Mouse (Mus musculus) midbrain, embryonic 14.5 days (tissue): ENCODE data around the gene Zdhhc6. TPM values are rescaled to one million over a fixed set of nuclear protein-coding genes. Genes with fewer than 3 reads are reported as not detected.

Source experiments
- ATAC-seq: fragments of 200-750 bp; cut with Nextera tagmentation; 2 replicates; pipeline ENCODE4 v1.8.0; 2017; ENCODE audit warnings: moderate number of reproducible peaks, moderate library complexity; ENCODE audit not compliant: low FRiP score, low TSS enrichment
- DNase-seq: peaks from one replicate; pipeline ENCODE4 v3.0.0-alpha.2; 2015
- H3K27ac ChIP-seq: fragments of 300-500 bp; sonication (generic); replicated peaks from 2 replicates; pipeline ENCODE4 v1.5.1; 2014; ENCODE audit warnings: mild to moderate bottlenecking, low read depth, low read length, moderate library complexity
- H3K27me3 ChIP-seq: fragments of 300-500 bp; sonication (generic); 2 replicates; pipeline ENCODE4 v1.6.1; 2014; ENCODE audit warnings: low read length, control low read depth, mixed read lengths; ENCODE audit not compliant: control insufficient read depth, insufficient read depth
- H3K36me3 ChIP-seq: fragments of 300-500 bp; sonication (generic); 2 replicates; pipeline ENCODE4 v1.6.1; 2014; ENCODE audit warnings: low read length, control low read depth; ENCODE audit not compliant: control insufficient read depth, insufficient read depth
- H3K4me1 ChIP-seq: fragments of 300-500 bp; sonication (generic); 2 replicates; pipeline ENCODE4 v1.6.1; 2014; ENCODE audit warnings: mild to moderate bottlenecking, antibody characterized with exemption, low read length, control low read depth; ENCODE audit not compliant: control insufficient read depth, insufficient read depth
- H3K4me2 ChIP-seq: fragments of 300-500 bp; sonication (generic); 2 replicates; pipeline ENCODE4 v1.6.1; 2014; ENCODE audit warnings: mild to moderate bottlenecking, low read length, moderate library complexity
- H3K4me3 ChIP-seq: fragments of 300-500 bp; sonication (generic); replicated peaks from 2 replicates; pipeline ENCODE4 v1.5.1; 2014; ENCODE audit warnings: low read depth, low read length
- H3K9ac ChIP-seq: fragments of 300-500 bp; sonication (generic); replicated peaks from 2 replicates; pipeline ENCODE4 v1.6.1; 2014; ENCODE audit warnings: mild to moderate bottlenecking, low read length, moderate library complexity
- H3K9me3 ChIP-seq: fragments of 300-500 bp; sonication (generic); 2 replicates; pipeline ENCODE4 v1.6.1; 2016; ENCODE audit warnings: low read length, control low read depth, mixed read lengths; ENCODE audit not compliant: control insufficient read depth
- WGBS: fragments of 180-500 bp; shearing (Covaris S2); extraction: QIAGEN DNeasy Blood & Tissue Kit; methylation state at CpG from one replicate; pipeline ENCODE4 v1.1.7; 2014; 5-methylcytosine and 5-hydroxymethylcytosine counted together
- polyA plus RNA-seq: library from polyadenylated mRNA; unstranded; fragments of >200 nt; fragmentation: Nextera tagmentation; extraction: Ambion mirVana; gene quantifications from 2 replicates; pipeline ENCODE4 v1.2.1, GENCODE M21; 2014

Zdhhc6 gene
- polyA plus RNA-seq, 1 experiment from 2014 or later = 72.4 TPM

DNA sequence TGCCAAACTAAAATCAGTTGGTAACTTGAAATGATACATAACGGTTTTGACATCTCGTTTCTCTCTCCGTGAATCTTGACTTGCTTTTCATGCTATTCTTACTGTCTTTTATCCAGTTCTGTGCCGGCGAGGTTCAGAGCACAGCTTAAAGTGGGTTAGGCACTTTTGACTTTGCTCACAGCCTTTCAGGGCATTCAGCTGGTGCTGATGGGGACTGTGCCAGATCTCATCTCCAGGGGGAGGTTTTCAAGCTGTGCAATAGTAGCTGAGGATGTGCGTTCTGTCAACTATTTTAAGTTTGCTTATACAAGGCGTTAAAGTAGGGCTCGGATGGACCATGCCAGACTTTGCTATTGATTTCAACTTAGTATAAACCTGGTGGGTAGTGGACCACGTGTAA lies 21.2 kb upstream of the Zdhhc6 start:
- no peak for ATAC-seq
- H3K27ac ChIP-seq = 0 out of 2 replicates have a peak overlapping the region, but pooled peaks have one; percentile 9
- WGBS = 67% methylated on average over 9 of the region's 9 CpGs

GRCm38 (mm10) chr19:55336441-55336840 lies 20.6 kb upstream of the Zdhhc6 start:
- WGBS = 83% methylated on average over 12 of the region's 12 CpGs
- Histone ChIP-seq H3K36me3 (peaks cover 2% of the 10 kb centered on the region; the same call in 1 of the 2 replicates), H3K9ac (no peak overlapping the region), H3K27ac (peak overlapping the region; percentile 63; the same call in 1 of the 2 replicates), H3K27me3 (no peaks in the 10 kb centered on the region), H3K9me3 (no peaks in the 10 kb centered on the region), H3K4me1 (peaks cover 13% of the 10 kb centered on the region), H3K4me3 (no peak overlapping the region), H3K4me2 (no peak overlapping the region)
- DNase-seq (no peak), ATAC-seq (no peak; the same call in 1 of the 2 replicates)

More for the DNA sequence above, 21.2 kb upstream of the Zdhhc6 start:
- no peak overlapping the region for H3K4me3 ChIP-seq
- H3K4me1 ChIP-seq = peaks cover 13% of the 10 kb centered on the region
- no peaks in the 10 kb centered on the region for H3K36me3 ChIP-seq
- DNase-seq = no peak
- no peaks in the 10 kb centered on the region for H3K27me3 ChIP-seq
- no peak overlapping the region for H3K4me2 ChIP-seq
- H3K9ac ChIP-seq = no peak overlapping the region
- H3K9me3 ChIP-seq = no peaks in the 10 kb centered on the region

DNA sequence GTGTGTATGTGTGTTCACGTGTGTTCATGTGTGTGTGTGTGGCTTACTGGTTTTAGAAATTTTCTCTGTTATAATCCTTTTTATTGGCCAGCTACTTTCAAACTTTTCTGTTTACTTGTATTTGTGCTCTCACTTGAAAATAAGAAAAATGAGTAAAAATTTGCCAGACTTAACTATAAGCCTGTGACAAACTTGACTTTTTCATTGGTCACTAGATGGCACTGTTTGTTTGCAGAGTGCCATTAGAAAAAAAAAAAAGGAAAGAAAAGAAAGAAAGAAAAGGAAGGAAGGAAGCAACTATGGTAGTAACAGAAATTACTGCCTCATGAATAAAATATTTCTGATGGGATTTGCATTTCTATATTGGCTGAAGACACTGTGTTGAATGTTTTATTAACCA lies 20.0 kb upstream of the Zdhhc6 start:
- Histone ChIP-seq H3K27me3 (no peaks in the 10 kb centered on the region), H3K4me3 (no peak overlapping the region), H3K9me3 (no peaks in the 10 kb centered on the region), H3K4me1 (peaks cover 13% of the 10 kb centered on the region), H3K27ac (no peak overlapping the region), H3K9ac (no peak overlapping the region), H3K36me3 (peaks cover 5% of the 10 kb centered on the region), H3K4me2 (no peak overlapping the region)
- WGBS = 92% methylated on average over 1 of the region's 1 CpGs
- no peak for ATAC-seq
- peak; percentile 84 for DNase-seq

GRCm38 (mm10) chr19:55332641-55333268 lies 16.9 kb upstream of the Zdhhc6 start:
- WGBS = 91% methylated on average over 8 of the region's 8 CpGs
- Histone ChIP-seq H3K27me3 (no peaks in the 10 kb centered on the region), H3K36me3 (peaks cover 33% of the 10 kb centered on the region), H3K9ac (no peak overlapping the region), H3K4me1 (peaks cover 13% of the 10 kb centered on the region), H3K27ac (no peak overlapping the region), H3K4me3 (no peak overlapping the region), H3K4me2 (no peak overlapping the region), H3K9me3 (no peaks in the 10 kb centered on the region)
- DNase-seq (peak; percentile 86), ATAC-seq (peak; percentile 43; the same call in 1 of the 2 replicates)

DNA sequence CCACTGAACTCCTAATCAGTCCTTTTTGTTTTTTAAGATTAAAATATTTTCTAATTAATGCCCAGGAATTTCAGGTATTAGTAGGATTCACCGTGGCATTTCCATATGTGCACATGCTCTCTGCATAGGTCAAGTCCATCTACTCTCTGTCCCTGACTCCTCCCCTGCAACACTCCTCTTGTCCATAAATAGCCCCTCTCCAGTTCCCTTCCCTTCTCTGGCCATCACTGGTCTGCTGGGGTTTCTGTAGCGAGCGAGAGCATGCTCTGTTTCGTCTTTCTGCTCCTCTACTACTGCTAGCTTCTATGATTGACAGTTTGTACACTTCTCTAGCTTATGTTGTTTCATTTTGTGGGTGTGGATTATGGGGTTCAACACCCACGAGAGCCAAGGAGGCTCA lies 15.9 kb upstream of the Zdhhc6 start:
- H3K36me3 ChIP-seq = peaks cover 33% of the 10 kb centered on the region
- peaks cover 8% of the 10 kb centered on the region; the same call in 1 of the 2 replicates for H3K4me1 ChIP-seq
- H3K9me3 ChIP-seq = no peaks in the 10 kb centered on the region
- H3K27ac ChIP-seq = no peak overlapping the region
- H3K4me3 ChIP-seq = no peak overlapping the region
- H3K4me2 ChIP-seq = no peak overlapping the region
- DNase-seq (no peak), ATAC-seq (no peak)
- WGBS = 93% methylated on average over 5 of the region's 5 CpGs
- H3K9ac ChIP-seq = no peak overlapping the region
- H3K27me3 ChIP-seq = no peaks in the 10 kb centered on the region

- 92% methylated on average over 4 of the region's 4 CpGs for WGBS
- H3K27ac ChIP-seq = no peak overlapping the region
- no peaks in the 10 kb centered on the region for H3K27me3 ChIP-seq
- H3K4me1 ChIP-seq = no peaks in the 10 kb centered on the region
- H3K36me3 ChIP-seq = peaks cover 45% of the 10 kb centered on the region
- H3K9ac ChIP-seq = no peak overlapping the region
- no peak overlapping the region for H3K4me3 ChIP-seq
- no peak for ATAC-seq
- H3K4me2 ChIP-seq = no peak overlapping the region
- DNase-seq = no peak
- no peaks in the 10 kb centered on the region for H3K9me3 ChIP-seq
Observed at GRCm38 (mm10) chr19:55327510-55327909, 11.7 kb upstream of the Zdhhc6 start.

GRCm38 (mm10) chr19:55322604-55323003 lies 6.8 kb upstream of the Zdhhc6 start:
- Histone ChIP-seq H3K4me2 (no peak overlapping the region), H3K4me3 (no peak overlapping the region), H3K4me1 (no peaks in the 10 kb centered on the region), H3K27me3 (no peaks in the 10 kb centered on the region), H3K36me3 (peaks cover 12% of the 10 kb centered on the region), H3K9me3 (no peaks in the 10 kb centered on the region), H3K27ac (no peak overlapping the region), H3K9ac (no peak overlapping the region)
- no peak for DNase-seq
- no peak for ATAC-seq
- 96% methylated on average over 8 of the region's 8 CpGs for WGBS

DNA sequence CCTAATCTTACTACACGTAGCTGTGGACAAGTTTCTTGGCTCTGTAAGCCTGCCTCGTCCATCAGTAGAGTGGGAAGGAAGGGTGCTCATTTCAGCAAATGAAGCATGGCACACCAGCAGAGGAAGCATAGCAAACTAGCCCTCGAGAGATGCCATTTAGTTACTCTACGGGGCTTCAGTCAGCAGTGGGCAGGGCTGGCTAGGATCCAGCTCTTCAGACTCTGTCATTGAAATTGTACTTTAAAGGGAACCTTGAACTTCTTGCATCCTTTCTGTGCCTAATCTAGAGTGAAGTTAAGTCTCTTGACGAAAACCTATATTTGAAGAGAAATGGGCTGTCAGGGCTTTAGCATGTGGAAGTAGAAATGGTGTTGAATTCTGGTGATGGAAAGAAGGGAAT lies 3.7 kb upstream of the Zdhhc6 start:
- Histone ChIP-seq H3K9ac (no peak overlapping the region), H3K4me2 (no peak overlapping the region), H3K4me3 (no peak overlapping the region), H3K36me3 (peaks cover 12% of the 10 kb centered on the region), H3K27me3 (no peaks in the 10 kb centered on the region), H3K4me1 (peaks cover 15% of the 10 kb centered on the region; the same call in 1 of the 2 replicates), H3K9me3 (no peaks in the 10 kb centered on the region), H3K27ac (no peak overlapping the region)
- DNase-seq = no peak
- WGBS = 86% methylated on average over 5 of the region's 5 CpGs
- no peak for ATAC-seq

DNA sequence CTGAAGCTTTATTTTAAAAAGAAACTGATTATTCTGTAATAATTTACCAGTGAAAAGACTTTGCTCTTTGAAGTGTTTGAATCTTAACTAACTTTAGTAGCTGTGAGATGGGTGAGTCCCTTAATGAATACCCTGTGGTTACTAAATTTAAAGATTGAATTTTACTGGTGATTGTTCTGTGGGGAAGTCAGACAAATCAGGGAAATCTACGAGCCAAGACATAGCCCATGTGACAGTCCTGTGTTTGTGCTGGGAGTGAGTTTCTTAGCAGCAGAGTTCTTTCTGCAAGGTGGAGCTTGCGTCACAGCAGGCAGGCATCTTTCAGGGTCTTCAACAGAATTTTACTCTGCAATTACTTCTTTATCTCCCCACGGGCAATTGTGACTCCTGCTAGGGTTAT lies 3.2 kb upstream of the Zdhhc6 start:
- Histone ChIP-seq H3K9me3 (no peaks in the 10 kb centered on the region), H3K4me2 (no peak overlapping the region), H3K27me3 (no peaks in the 10 kb centered on the region), H3K4me3 (no peak overlapping the region), H3K9ac (no peak overlapping the region), H3K36me3 (peaks cover 12% of the 10 kb centered on the region), H3K4me1 (peaks cover 18% of the 10 kb centered on the region; the same call in 1 of the 2 replicates), H3K27ac (no peak overlapping the region)
- ATAC-seq = no peak
- WGBS = 79% methylated on average over 3 of the region's 3 CpGs
- DNase-seq = no peak
